Mouse (Mus musculus) ES-Bruce4 (cell line): ENCODE data around the gene Acta1. TPM values are rescaled to one million over a fixed set of nuclear protein-coding genes. Genes with fewer than 3 reads are reported as not detected.

Experiments
- H3K27ac ChIP-seq: 2 replicates; pipeline ENCODE4 v1.5.1; 2012; ENCODE audit warnings: low read length, inconsistent platforms; ENCODE audit not compliant: insufficient read depth
- H3K27me3 ChIP-seq: 2 replicates; pipeline ENCODE4 v1.6.1; 2012; ENCODE audit warnings: mild to moderate bottlenecking, low read length, inconsistent platforms; ENCODE audit not compliant: control insufficient read depth, poor library complexity, insufficient read depth, severe bottlenecking
- H3K36me3 ChIP-seq: 2 replicates; pipeline ENCODE4 v1.6.1; 2012; ENCODE audit warnings: inconsistent platforms, mild to moderate bottlenecking, low read length, moderate library complexity; ENCODE audit not compliant: control insufficient read depth, poor library complexity, insufficient read depth, severe bottlenecking
- H3K4me1 ChIP-seq: one replicate; pipeline ENCODE4 v1.8.1; 2011; ENCODE audit warnings: low read length; ENCODE audit not compliant: control insufficient read depth, insufficient read depth
- H3K4me3 ChIP-seq: 2 replicates; pipeline ENCODE4 v1.5.1; 2011; ENCODE audit warnings: low read depth, mild to moderate bottlenecking, low read length
- H3K9ac ChIP-seq: 2 replicates; pipeline ENCODE4 v1.6.1; 2012; ENCODE audit warnings: low read depth, mild to moderate bottlenecking, inconsistent platforms; ENCODE audit not compliant: poor library complexity, severe bottlenecking
- H3K9me3 ChIP-seq: replicated peaks from 2 replicates; pipeline ENCODE4 v1.6.1; 2012; ENCODE audit warnings: mild to moderate bottlenecking, low read length, inconsistent platforms; ENCODE audit not compliant: control insufficient read depth, poor library complexity, insufficient read depth, severe bottlenecking
- CTCF ChIP-seq: IDR thresholded peaks from one replicate; pipeline ENCODE4 v1.8.1; 2011; ENCODE audit warnings: low read depth, low read length
- EP300 ChIP-seq: IDR thresholded peaks from 2 replicates; pipeline ENCODE4 v1.6.1; 2011; ENCODE audit warnings: low read depth, low read length; ENCODE audit not compliant: insufficient read depth
- POLR2A ChIP-seq: IDR thresholded peaks from one replicate; pipeline ENCODE4 v1.8.1; 2011; ENCODE audit warnings: low read length; ENCODE audit not compliant: insufficient read depth
- polyA plus RNA-seq: library from polyadenylated mRNA; stranded (reverse); fragments of >200 nt; gene quantifications from 2 replicates; pipeline ENCODE4 v1.2.4, GENCODE M21; 2011; ENCODE audit warnings: low read depth; ENCODE audit not compliant: missing spikeins, insufficient read depth, insufficient read length

Gene Acta1
- polyA plus RNA-seq, 1 experiment, result 42.8 TPM

GRCm38 (mm10) chr8:123907604-123908003 lies 13.1 kb upstream of the Acta1 start:
- H3K9ac ChIP-seq, result no peak overlapping the region
- TF ChIP-seq CTCF (no peak), POLR2A (no peak), EP300 (no peak)
- H3K4me1 ChIP-seq, result no peaks in the 10 kb centered on the region
- peaks cover 74% of the 10 kb centered on the region for H3K36me3 ChIP-seq
- no peak overlapping the region for H3K4me3 ChIP-seq
- H3K9me3 ChIP-seq, result no peaks in the 10 kb centered on the region
- no peaks in the 10 kb centered on the region for H3K27me3 ChIP-seq
- no peak overlapping the region for H3K27ac ChIP-seq

- TF ChIP-seq EP300 (no peak), POLR2A (no peak), CTCF (no peak)
Observed at GRCm38 (mm10) chr8:123902653-123903052, 8.1 kb upstream of the Acta1 start.

GRCm38 (mm10) chr8:123899366-123899765 lies 4.8 kb upstream of the Acta1 start:
- Histone ChIP-seq H3K9ac (no peak overlapping the region), H3K36me3 (peaks cover 32% of the 10 kb centered on the region), H3K4me3 (no peak overlapping the region), H3K9me3 (no peaks in the 10 kb centered on the region), H3K4me1 (no peaks in the 10 kb centered on the region), H3K27ac (no peak overlapping the region), H3K27me3 (no peaks in the 10 kb centered on the region)
- TF ChIP-seq POLR2A (no peak), CTCF (no peak), EP300 (no peak)

More at GRCm38 (mm10) chr8:123902653-123903052, 8.1 kb upstream of the Acta1 start:
- Histone ChIP-seq H3K27ac (no peak overlapping the region), H3K9ac (no peak overlapping the region), H3K9me3 (no peaks in the 10 kb centered on the region), H3K4me3 (no peak overlapping the region), H3K27me3 (no peaks in the 10 kb centered on the region), H3K36me3 (peaks cover 49% of the 10 kb centered on the region), H3K4me1 (no peaks in the 10 kb centered on the region)

- Histone ChIP-seq H3K4me1 (no peaks in the 10 kb centered on the region), H3K27ac (no peak overlapping the region), H3K9me3 (no peaks in the 10 kb centered on the region), H3K9ac (no peak overlapping the region), H3K27me3 (no peaks in the 10 kb centered on the region), H3K4me3 (no peak overlapping the region), H3K36me3 (peaks cover 24% of the 10 kb centered on the region)
- no peak for TF ChIP-seq EP300
- TF ChIP-seq POLR2A, result no peak
- TF ChIP-seq CTCF, result no peak
Observed at GRCm38 (mm10) chr8:123898576-123898975, 4.0 kb upstream of the Acta1 start.

GRCm38 (mm10) chr8:123896774-123897173 lies 2.2 kb upstream of the Acta1 start:
- Histone ChIP-seq H3K27me3 (no peaks in the 10 kb centered on the region), H3K9ac (no peak overlapping the region), H3K4me1 (no peaks in the 10 kb centered on the region), H3K36me3 (peaks cover 12% of the 10 kb centered on the region), H3K27ac (no peak overlapping the region), H3K4me3 (no peak overlapping the region), H3K9me3 (no peaks in the 10 kb centered on the region)
- TF ChIP-seq CTCF (no peak), EP300 (no peak), POLR2A (no peak)

GRCm38 (mm10) chr8:123896366-123896761 lies 1.8 kb upstream of the Acta1 start:
- TF ChIP-seq CTCF, result no peak
- TF ChIP-seq POLR2A, result no peak
- TF ChIP-seq EP300, result no peak
- H3K27me3 ChIP-seq, result no peaks in the 10 kb centered on the region
- no peak overlapping the region for H3K27ac ChIP-seq
- H3K9ac ChIP-seq, result no peak overlapping the region
- H3K4me1 ChIP-seq, result no peaks in the 10 kb centered on the region
- H3K4me3 ChIP-seq, result no peak overlapping the region
- H3K9me3 ChIP-seq, result no peaks in the 10 kb centered on the region
- peaks cover 9% of the 10 kb centered on the region for H3K36me3 ChIP-seq
